Mouse (Mus musculus) left cerebral cortex, adult 2 months (tissue): ENCODE results near the gene Olfr649. TPM values are rescaled to one million over a fixed set of nuclear protein-coding genes. Genes with fewer than 3 reads are reported as not detected.
A peak's percentile ranks its signal among the peaks of the same experiment; 100 is the strongest.

Source experiments
- DNase-seq, 2 experiments: peaks; one replicate each; pipeline ENCODE4 v3.0.0; 2021 to 2022; ENCODE audit warnings: low spot score in 2 of 2, mixed read lengths in 1 of 2; ENCODE audit errors: extremely low spot score in 1 of 2
- H3K27ac ChIP-seq: fragments of 200-600 bp; 2 replicates; pipeline ENCODE4 v1.8.1; 2022
- H3K4me3 ChIP-seq: fragments of 200-600 bp; 2 replicates; pipeline ENCODE4 v1.8.1; 2022
- CTCF ChIP-seq: fragments of 200-600 bp; IDR thresholded peaks from 2 replicates; pipeline ENCODE4 v1.8.1; 2022; ENCODE audit warnings: antibody characterized with exemption, mild to moderate bottlenecking, moderate library complexity
- intact Hi-C: fragments of 180-260 bp; cut with DNase I; formaldehyde crosslinking; loops from one replicate; pipeline ENCODE4 v1.15.1; 2025
- long read RNA-seq, 2 experiments: library from polyadenylated mRNA; stranded (forward); transcript quantifications; one replicate each; pipeline ENCODE4 v2.0.0; 2021; ENCODE audit warnings: borderline mapping rate in 2 of 2
- total RNA-seq, 2 experiments: library from RNA; stranded (reverse); gene quantifications; 2 replicates each; pipeline ENCODE4 v1.2.3; 2021

The Olfr649 gene
- total RNA-seq = not detected
- long read RNA-seq, experiment 1 = 0 reads
- long read RNA-seq, experiment 2 = 0 reads

DNA sequence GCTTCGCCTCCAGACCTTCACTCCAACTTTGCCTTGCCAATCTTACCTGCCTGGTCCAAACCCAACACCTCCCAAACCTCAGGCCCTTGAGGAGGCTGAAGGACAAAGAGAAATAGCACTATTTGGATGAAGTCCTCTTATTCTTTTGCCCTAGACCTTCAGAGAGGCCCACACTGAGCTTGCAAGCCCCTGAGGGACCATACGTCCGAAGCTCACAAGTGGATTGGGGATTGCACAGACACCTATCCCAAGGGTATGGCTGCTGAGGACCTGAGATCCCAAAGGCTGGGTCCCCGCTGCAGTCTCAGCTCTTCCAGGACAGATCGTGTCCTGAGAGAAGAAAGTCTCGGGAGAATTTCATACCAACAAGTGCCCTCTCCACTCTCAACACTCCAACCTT, at the start of gene Olfr649:
Gene Olfr649 (minus strand): TSS at position 101 of the 400 bp plus-strand sequence.
- H3K4me3 ChIP-seq = no peak within 1 kb of the TSS
- intact Hi-C loops = no loop called here
- DNase-seq = no peak
- TF ChIP-seq CTCF = no peak
- no peak within 1 kb of the TSS for H3K27ac ChIP-seq

DNA sequence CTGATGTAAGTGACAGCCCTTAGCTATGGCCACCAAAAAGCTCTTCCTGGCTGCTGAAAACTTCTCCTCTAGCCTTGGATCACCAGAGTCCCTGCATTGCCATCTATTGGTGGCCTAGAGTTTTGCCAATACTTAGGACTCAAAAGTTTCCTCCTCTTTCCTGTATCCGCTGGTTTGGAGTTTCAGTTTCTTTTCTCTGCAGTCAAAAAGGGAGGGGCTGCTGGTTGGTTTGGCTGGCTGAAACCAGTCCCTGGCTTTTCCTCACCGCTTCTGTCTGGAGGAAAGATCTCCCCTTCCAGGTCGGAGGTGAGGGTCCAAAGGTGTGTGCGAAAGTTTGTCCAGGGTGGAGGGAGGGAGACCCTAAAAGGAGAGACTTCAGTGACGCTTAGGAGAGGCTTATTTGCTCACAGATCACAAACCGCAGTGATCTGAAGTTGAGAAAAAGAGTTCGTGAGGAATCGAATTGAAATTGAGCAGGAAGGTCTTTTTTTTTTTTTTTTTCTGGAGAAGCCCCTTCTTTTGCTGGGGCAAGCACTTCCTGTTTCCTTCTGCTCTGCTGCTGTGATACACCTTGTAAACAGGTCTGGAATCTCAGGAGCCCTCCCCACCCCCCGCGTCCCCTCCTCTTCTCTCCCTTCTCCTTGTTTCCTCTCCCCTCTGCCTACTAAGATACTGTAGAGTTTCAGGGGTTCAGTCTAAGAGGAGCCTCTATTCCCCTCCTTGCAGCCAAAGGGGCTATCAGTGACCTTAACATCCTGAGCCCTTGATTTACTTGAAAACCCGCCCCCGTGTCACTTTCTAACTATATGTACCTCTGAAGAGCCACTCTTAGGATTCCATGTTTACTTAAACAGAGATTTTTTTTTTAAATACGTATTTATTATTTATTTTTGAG, 48.7 kb upstream of the Olfr649 start, which contains the start of gene Trim34a:
Gene Trim34a (plus strand): TSS at position 171 of the 895 bp plus-strand sequence.
- intact Hi-C loops = no loop called here
- no peak for DNase-seq
- Histone ChIP-seq H3K4me3 (peak within 1 kb of the TSS; percentile 42), H3K27ac (peak within 1 kb of the TSS; percentile 12)
- TF ChIP-seq CTCF = peak; percentile 60

DNA sequence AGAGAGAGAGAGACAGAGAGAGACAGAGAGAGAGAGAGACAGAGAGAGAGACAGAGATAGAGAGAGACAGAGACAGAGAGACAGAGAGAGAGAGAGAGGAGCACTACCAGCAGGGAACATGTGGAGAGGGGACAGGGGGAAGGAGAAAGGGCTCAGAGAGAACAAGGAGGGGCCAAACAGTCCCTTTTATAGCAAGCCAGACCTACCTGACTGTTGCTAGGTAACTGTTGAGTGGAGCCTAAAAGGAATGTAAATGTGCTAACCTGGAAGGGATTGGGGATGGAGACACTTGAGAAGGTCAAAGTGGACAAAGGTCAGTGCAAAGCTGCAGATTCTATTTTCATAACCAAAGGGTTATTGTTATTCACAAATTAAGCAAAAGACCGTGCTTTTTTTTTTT, 47.8 kb upstream of the Olfr649 start:
- intact Hi-C loops = no loop called here

DNA sequence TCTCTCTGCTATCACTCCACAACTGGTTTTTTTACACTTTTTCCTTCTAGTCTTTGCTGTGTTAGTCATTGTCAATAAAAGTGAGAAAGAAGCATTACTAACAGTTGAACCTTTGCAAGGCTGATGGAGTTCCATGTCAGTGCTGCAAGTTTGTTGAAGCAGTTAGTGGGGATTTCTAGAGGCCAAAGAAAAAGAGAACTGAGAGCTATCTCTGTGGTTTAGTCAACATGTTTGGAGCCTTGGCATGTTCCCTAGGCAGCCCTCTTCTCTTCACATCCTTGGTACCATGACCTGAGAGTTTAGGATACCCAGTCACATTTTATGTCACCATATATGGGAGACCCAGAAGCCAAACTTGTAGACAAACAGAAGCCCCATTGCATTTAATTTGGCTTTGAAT, 45.1 kb upstream of the Olfr649 start:
- Histone ChIP-seq H3K4me3 (no peak overlapping the region), H3K27ac (no peak overlapping the region)
- no peak for TF ChIP-seq CTCF
- no peak for DNase-seq
- intact Hi-C loops = no loop called here

More for the DNA sequence above, 47.8 kb upstream of the Olfr649 start:
- DNase-seq = no peak
- no peak for TF ChIP-seq CTCF
- no peak overlapping the region for H3K27ac ChIP-seq
- no peak overlapping the region for H3K4me3 ChIP-seq

DNA sequence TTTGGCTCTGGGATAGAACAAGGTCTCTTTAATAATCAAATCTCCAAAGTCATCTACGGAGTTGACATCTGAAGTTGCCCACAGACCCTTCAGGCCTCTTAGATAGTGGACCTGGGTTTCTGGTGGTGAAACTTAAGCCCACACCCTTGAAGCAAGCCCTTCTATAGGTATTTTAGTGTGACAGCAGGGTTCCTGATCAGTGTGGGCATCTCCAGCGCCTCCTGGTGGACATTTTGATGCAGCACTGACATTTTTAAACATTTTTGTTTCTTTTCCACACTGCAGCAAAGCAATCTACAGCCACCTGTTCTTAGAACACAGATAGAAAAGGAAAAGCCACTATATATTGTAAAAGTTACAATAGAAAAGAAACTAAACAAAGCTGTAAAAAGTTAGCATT, 35.4 kb upstream of the Olfr649 start:
- intact Hi-C loops = no loop called here
- peak; percentile 60 for TF ChIP-seq CTCF
- H3K27ac ChIP-seq = no peak overlapping the region
- H3K4me3 ChIP-seq = no peak overlapping the region
- no peak for DNase-seq

DNA sequence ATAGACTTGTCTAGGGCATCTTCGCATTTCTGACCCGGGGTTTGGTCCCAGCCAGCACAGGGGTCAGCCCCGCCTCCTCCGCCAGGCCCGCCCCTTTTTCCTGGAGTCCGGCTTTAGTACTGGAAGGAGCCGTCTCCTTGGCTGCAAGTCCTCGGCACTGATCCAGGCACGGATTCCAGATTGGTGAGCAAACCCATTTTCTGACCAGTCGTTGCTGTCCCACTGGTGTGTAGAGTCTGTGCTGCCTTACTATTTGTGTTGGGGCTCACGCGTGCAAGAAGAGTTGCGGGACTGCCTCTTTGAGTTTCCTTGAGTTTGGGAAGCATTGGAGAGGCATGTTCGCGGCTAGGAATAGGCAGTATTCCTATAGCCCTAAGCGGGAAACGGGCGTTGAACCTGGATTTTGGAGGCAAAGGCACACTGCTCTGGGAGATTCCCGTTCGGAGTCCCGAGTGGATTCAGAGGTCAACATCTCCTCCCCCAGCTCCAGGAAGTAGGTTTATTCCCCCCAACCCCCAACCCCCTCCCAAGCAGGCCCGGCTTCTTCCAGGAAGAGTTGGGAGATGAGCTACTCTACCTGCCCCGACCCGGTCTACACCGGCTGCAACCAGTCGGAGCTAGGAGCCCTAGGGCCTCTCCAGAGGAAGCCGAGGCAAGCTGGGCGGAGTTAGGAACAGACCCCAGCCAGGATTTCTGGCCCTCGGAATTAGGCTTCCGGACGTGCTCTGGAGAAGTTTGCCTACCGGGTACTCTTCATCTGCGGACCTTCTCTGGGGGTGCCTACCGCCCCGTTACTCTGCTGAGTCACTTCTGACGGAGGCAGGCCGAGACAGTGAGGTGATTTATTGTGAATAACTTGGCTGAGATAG, 23.1 kb upstream of the Olfr649 start, which contains the start of gene Trim6:
Gene Trim6 (plus strand): TSS at position 93 of the 869 bp plus-strand sequence.
- Histone ChIP-seq H3K4me3 (peak within 1 kb of the TSS; percentile 34), H3K27ac (no peak within 1 kb of the TSS)
- intact Hi-C loops = no loop called here
- TF ChIP-seq CTCF = no peak
- DNase-seq = peak in 1 of 2 experiments; percentile 11

DNA sequence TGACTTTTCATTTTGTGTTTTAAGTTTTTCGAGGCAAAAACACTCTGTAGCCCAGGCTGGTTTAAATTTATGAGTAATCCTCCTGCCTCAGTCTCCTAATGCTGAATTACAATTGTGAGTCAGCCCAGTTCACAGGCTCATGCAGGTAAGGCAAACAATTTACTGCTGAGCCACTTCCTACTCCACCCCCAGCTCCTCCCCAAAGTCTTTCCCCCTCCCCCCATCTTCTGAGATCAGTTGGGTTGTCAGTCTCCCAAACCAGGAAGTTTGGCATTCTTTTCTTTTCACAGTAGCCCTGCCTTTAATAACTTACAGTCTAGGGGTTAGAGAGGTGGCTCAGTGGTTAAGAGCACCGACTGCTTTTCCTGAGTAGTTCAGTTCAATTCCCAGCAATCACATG, 22.1 kb upstream of the Olfr649 start:
- no peak for TF ChIP-seq CTCF
- intact Hi-C loops = no loop called here
- DNase-seq = no peak
- no peak overlapping the region for H3K4me3 ChIP-seq
- H3K27ac ChIP-seq = no peak overlapping the region

DNA sequence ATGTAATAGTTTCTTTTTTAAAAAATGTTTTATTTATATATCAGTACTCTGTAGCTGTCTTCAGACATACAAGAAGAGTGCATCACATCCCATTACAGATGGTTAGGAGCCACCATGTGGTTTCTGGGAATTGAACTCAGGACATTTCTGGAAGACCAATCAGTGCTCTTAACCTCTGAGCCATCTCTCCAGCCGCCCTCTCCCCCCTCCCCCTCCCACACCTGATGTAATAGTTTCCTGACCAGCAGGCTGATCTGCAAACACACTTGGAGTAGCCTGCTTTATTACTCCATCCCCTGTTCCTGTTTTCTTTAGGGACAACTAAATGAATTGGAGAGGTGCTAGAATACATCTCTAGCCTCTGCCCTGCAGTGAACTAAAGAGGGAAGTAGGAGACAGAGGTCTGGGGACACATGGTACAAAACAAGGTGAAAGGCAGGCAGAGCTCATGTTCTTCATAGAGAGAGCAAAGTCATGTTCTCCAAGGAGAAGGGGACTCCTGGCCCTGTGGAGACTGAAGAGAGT, 20.3 kb upstream of the Olfr649 start:
- no peak overlapping the region for H3K4me3 ChIP-seq
- H3K27ac ChIP-seq = no peak overlapping the region
- intact Hi-C loops = no loop called here
- TF ChIP-seq CTCF = no peak
- DNase-seq = no peak

DNA sequence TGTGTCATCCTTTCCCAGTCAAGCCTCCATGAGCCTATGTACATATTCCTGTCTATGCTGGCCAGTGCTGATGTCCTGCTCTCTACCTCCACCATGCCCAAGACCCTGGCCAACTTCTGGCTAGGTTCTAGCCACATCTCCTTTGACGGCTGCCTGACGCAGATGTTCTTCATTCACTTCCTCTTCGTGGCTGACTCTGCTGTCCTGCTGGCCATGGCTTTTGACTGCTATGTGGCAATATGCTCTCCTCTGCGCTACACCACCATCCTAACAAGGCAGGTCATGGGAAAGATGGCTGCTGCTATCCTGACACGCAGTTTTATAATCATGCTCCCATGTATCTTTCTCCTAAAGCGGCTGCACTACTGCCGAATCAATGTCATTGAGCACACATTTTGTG, 10.4 kb upstream of the Olfr649 start:
- H3K4me3 ChIP-seq = no peak overlapping the region
- no peak for TF ChIP-seq CTCF
- DNase-seq = no peak
- no peak overlapping the region for H3K27ac ChIP-seq
- intact Hi-C loops = no loop called here

DNA sequence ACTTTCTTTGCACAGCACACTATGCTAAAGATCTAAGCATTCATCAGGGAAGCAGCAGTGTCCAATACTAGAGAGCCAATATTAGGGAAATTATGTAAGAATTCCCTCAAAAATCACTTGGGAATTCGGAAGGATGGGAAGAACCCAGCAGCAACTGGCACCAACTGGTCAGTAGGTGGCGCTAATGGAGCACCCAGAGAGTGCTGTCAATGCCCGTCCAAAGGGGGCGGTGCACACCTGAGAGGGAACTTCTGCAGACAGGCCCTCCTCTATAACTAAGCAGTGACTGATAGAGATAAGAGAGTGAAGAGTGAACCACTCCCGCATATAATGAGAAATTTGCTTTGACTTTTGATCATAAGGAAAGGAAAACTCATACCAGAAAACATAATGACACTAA, 4.0 kb upstream of the Olfr649 start:
- peak; percentile 23 to 38 for DNase-seq
- intact Hi-C loops = no loop called here
- H3K27ac ChIP-seq = no peak overlapping the region
- peak; percentile 88 for TF ChIP-seq CTCF
- no peak overlapping the region for H3K4me3 ChIP-seq

DNA sequence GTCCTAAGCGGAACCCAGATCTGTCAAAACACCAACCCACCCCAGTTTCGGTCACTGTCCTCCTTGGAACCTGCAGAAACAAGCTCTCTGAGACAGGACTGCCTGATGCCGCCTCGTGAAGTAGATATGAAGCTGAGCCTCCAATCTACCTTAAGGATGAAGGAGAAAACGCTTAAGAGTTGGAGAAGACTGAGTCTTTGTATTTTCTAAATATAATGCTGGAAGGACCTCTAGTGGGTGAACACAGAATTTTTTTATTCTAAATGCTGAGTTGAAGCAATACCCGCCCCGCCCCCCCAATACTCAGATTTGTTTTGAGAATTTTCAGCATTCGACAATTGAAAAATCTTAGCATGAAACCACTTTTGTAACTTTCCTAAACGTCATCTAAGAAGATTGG, 4.5 kb downstream of the Olfr649 start:
- TF ChIP-seq CTCF = peak; percentile 26
- no peak for DNase-seq
- no peak overlapping the region for H3K27ac ChIP-seq
- H3K4me3 ChIP-seq = no peak overlapping the region
- intact Hi-C loops = no loop called here

DNA sequence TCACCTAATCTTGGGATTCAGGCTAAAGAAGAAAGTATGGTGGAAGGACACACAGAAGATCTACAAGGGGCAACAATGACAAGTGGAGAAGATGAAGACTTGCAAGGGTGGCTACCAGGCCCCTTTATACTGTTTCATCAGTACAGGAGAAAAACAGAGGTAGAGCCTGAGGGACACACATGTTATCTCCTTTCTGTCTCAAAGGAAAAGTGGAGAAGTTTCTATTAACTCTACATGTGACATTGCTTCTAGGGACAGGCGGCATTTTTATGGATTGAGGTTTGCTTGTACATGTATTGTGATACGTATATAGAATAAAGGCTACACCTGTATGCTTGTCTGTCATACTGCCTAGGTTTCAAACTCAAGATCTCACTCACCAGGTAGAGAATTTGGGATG, 12.5 kb downstream of the Olfr649 start, which contains the start of gene Olfr648:
Gene Olfr648 (minus strand): TSS at position 101 of the 400 bp plus-strand sequence.
- no peak for TF ChIP-seq CTCF
- DNase-seq = no peak
- Histone ChIP-seq H3K27ac (no peak within 1 kb of the TSS), H3K4me3 (no peak within 1 kb of the TSS)
- intact Hi-C loops = no loop called here
